Mouse (Mus musculus) Patski (cell line): Measurements from ENCODE around the gene Dxo. TPM values are rescaled to one million over a fixed set of nuclear protein-coding genes. Genes with fewer than 3 reads are reported as not detected.

Experiments
- ATAC-seq: fragments of 100-300 bp; one replicate; pipeline ENCODE4 v1.8.0; 2021
- CTCF ChIA-PET: fragments of 350-600 bp; sonication (Branson Sonifier 250); formaldehyde crosslinking; loops from one replicate; lab custom pipeline; 2022; ENCODE audit warnings: inconsistent platforms; lab: Charles Lee
- POLR2A ChIA-PET: fragments of 350-600 bp; sonication (Branson Sonifier 250); formaldehyde crosslinking; loops from one replicate; lab custom pipeline; 2022; ENCODE audit warnings: antibody characterized with exemption, inconsistent platforms; lab: Charles Lee
- DNase-seq: peaks from one replicate; pipeline ENCODE4 v3.0.0-alpha.2; 2011; ENCODE audit warnings: low read depth, low spot score
- H3K27me3 ChIP-seq: fragments of 371-371 bp; one replicate; pipeline ENCODE4 v1.5.1; 2021
- CTCF ChIP-seq: fragments of 100-300 bp; IDR thresholded peaks from one replicate; pipeline ENCODE4 v1.5.1; 2021
- in situ Hi-C: fragments of 300-500 bp; cut with MboI; formaldehyde crosslinking; loops from 3 replicates; pipeline ENCODE4 v1.11.1; 2018; ENCODE audit warnings: low pct_unique_long_range_greater_than_20kb, mixed read lengths
- polyA plus RNA-seq: library from polyadenylated mRNA; unstranded; gene quantifications from one replicate; pipeline ENCODE4 v1.2.3, GENCODE M21; 2021

Dxo gene
- polyA plus RNA-seq, 1 experiment from 2014 or later: 34.4 TPM

DNA sequence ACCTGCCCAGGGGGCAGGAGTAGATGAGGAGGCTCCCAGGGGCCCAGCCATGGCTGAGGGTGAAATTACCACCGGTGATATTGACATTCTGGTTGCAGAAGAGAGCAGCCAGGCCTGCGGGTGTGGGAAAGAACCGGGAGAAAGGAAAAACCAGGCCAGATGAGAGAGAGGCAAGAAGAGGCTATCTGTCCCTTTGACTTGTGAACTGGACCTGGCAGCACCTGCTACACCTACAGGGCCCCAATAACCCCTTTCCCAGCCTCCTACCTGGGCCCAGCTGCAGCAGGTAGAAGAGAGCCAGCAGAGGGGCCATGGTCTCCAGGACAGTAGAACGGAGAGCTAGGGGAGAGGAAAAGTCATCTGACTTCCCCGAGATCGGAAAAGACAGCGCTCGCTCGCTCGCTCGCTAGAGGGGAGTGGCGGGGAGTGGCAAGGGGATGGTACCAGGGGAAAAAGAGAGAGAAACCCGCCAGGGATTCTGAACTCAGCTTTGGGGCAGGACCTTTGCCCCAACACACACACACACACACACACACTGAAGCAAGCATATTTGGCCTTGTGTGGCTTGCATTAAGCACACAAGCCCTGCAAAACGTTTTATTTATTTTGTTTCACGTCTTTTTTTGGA lies 45.0 kb downstream of the Dxo start, which contains the start of gene Gm20547:
Gene Gm20547, minus strand, starts transcription at position 360 of the 628 bp plus-strand sequence.
- no peak for ATAC-seq
- TF ChIP-seq CTCF: no peak
- in situ Hi-C loops: no loop called here
- no peaks in the 10 kb centered on the region for H3K27me3 ChIP-seq
- ChIA-PET POLR2A (interaction anchor here (0.7 to 1.1 kb wide), 2 partner anchors 12 to 16 kb away, joined by 3 to 4 read pairs; no protein-coding TSS in a partner anchor), CTCF (interaction anchor here (2.2 kb wide), 1 partner anchor 25 kb away, joined by 5 read pairs; no protein-coding TSS in a partner anchor)
- DNase-seq: no peak

GRCm38 (mm10) chr17:34883332-34883731 lies 46.5 kb downstream of the Dxo start:
- TF ChIP-seq CTCF: no peak
- no peaks in the 10 kb centered on the region for H3K27me3 ChIP-seq
- DNase-seq: no peak
- ChIA-PET CTCF (interaction anchor here (0.9 to 2.2 kb wide), 3 partner anchors 27 to 41 kb away, joined by 3 to 5 read pairs (median 4); no protein-coding TSS in a partner anchor), POLR2A (no interaction called here)
- peak; percentile 49 for ATAC-seq
- in situ Hi-C loops: no loop called here

DNA sequence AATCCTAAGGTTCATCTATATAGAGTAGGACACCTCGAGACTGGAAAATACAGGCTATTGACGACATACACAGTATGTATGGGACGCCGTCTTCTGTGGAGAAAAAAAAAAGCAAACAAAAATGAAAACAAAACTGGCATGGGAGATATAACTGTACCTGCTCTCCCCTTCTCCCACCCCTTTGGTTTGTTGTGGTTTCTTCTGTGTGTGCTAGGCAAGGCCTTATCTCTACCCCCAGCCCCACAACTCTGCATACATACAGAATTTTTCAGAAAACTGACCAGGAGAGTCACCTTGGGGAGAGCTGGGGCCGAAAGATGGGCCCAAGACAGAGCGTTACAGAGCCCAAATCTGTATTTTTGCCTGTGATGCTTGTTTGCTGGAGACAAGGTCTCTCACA lies 47.9 kb downstream of the Dxo start:
- no peak for TF ChIP-seq CTCF
- DNase-seq (no peak), ATAC-seq (no peak)
- no peaks in the 10 kb centered on the region for H3K27me3 ChIP-seq
- POLR2A ChIA-PET: interaction anchor here (1.0 kb wide), 1 partner anchor 9 kb away, joined by 4 read pairs; no protein-coding TSS in a partner anchor
- in situ Hi-C loops: no loop called here
- CTCF ChIA-PET: interaction anchor here (1.9 kb wide), 1 partner anchor 29 kb away, joined by 6 read pairs; no protein-coding TSS in a partner anchor

- TF ChIP-seq CTCF: no peak
- H3K27me3 ChIP-seq: no peaks in the 10 kb centered on the region
- CTCF ChIA-PET: interaction anchor here (1.9 kb wide), 1 partner anchor 30 kb away, joined by 6 read pairs; no protein-coding TSS in a partner anchor
- peak; percentile 31 for ATAC-seq
- POLR2A ChIA-PET: interaction anchor here (0.6 kb wide), 1 partner anchor 17 kb away, joined by 4 read pairs; no protein-coding TSS in a partner anchor
- no peak for DNase-seq
- in situ Hi-C loops: no loop called here
These were observed 48.8 kb downstream of the Dxo start for GRCm38 (mm10) chr17:34885615-34886014.

- ChIA-PET CTCF (no interaction called here), POLR2A (no interaction called here)
- no peak for TF ChIP-seq CTCF
- ATAC-seq (no peak), DNase-seq (no peak)
- in situ Hi-C loops: no loop called here
- no peaks in the 10 kb centered on the region for H3K27me3 ChIP-seq
These were observed 51.1 kb downstream of the Dxo start for GRCm38 (mm10) chr17:34887942-34888341.

Other genes with a start within 250 kb of the Dxo start
- gene Gpsm3, start 247.2 kb upstream of the Dxo start, polyA plus RNA-seq: 0.35 TPM
- 59.7 TPM for gene Pbx2, start 245.8 kb upstream of the Dxo start, polyA plus RNA-seq
- gene Ager, start 239.2 kb upstream of the Dxo start, polyA plus RNA-seq: 1.2 TPM
- gene Rnf5, start 233.3 kb upstream of the Dxo start, polyA plus RNA-seq: 69.1 TPM
- 128 TPM for gene Agpat1, start 232.8 kb upstream of the Dxo start, polyA plus RNA-seq
- 2.5 TPM for gene Egfl8, start 221.0 kb upstream of the Dxo start, polyA plus RNA-seq
- 108 TPM for gene Ppt2, start 208.5 kb upstream of the Dxo start, polyA plus RNA-seq
- gene Prrt1, start 207.5 kb upstream of the Dxo start, polyA plus RNA-seq: 6.7 TPM
- gene Fkbpl, start 192.3 kb upstream of the Dxo start, polyA plus RNA-seq: 22.5 TPM
- gene Atf6b, start 189.9 kb upstream of the Dxo start, polyA plus RNA-seq: 88.4 TPM
- 0.50 TPM for gene Tnxb, start 166.5 kb upstream of the Dxo start, polyA plus RNA-seq
- gene C4b, start 93.1 kb upstream of the Dxo start, polyA plus RNA-seq: 1.1 TPM
- gene Cyp21a1, start 32.5 kb upstream of the Dxo start, polyA plus RNA-seq: not detected
- gene Stk19, start 74 bp upstream of the Dxo start, polyA plus RNA-seq: 50.8 TPM
- 69.3 TPM for gene Skiv2l, start 13.2 kb downstream of the Dxo start, polyA plus RNA-seq
- gene Nelfe, start 13.4 kb downstream of the Dxo start, polyA plus RNA-seq: 73.2 TPM
- 3.1 TPM for gene Cfb, start 25.5 kb downstream of the Dxo start, polyA plus RNA-seq
- gene Zbtb12, start 42.5 kb downstream of the Dxo start, polyA plus RNA-seq: 33.5 TPM
- not detected for gene Gm20547, start 45.0 kb downstream of the Dxo start, polyA plus RNA-seq
- gene C2, start 61.2 kb downstream of the Dxo start, polyA plus RNA-seq: 0.65 TPM
- gene Ehmt2, start 61.5 kb downstream of the Dxo start, polyA plus RNA-seq: 200 TPM
- gene Slc44a4, start 77.4 kb downstream of the Dxo start, polyA plus RNA-seq: 0.37 TPM
- gene Neu1, start 94.2 kb downstream of the Dxo start, polyA plus RNA-seq: 75.4 TPM
- 47.3 TPM for gene Hspa1b, start 122.2 kb downstream of the Dxo start, polyA plus RNA-seq
- gene Gm20481, start 132.9 kb downstream of the Dxo start, polyA plus RNA-seq: 1.2 TPM
- 9.2 TPM for gene Hspa1a, start 135.1 kb downstream of the Dxo start, polyA plus RNA-seq
- 1.9 TPM for gene Hspa1l, start 135.7 kb downstream of the Dxo start, polyA plus RNA-seq
- 64.4 TPM for gene Lsm2, start 144.8 kb downstream of the Dxo start, polyA plus RNA-seq
- gene Vars, start 164.0 kb downstream of the Dxo start, polyA plus RNA-seq: 123 TPM
- 1.2 TPM for gene Vwa7, start 179.6 kb downstream of the Dxo start, polyA plus RNA-seq
- 0.64 TPM for gene Sapcd1, start 191.0 kb downstream of the Dxo start, polyA plus RNA-seq
- 2.9 TPM for gene Msh5, start 209.7 kb downstream of the Dxo start, polyA plus RNA-seq
- gene Clic1, start 212.9 kb downstream of the Dxo start, polyA plus RNA-seq: 671 TPM
- gene Ddah2, start 222.0 kb downstream of the Dxo start, polyA plus RNA-seq: 198 TPM
- gene Ly6g6c, start 228.4 kb downstream of the Dxo start, polyA plus RNA-seq: not detected
- not detected for gene Mpig6b, start 229.2 kb downstream of the Dxo start, polyA plus RNA-seq
- gene Ly6g6e, start 239.9 kb downstream of the Dxo start, polyA plus RNA-seq: not detected
- 0.19 TPM for gene Ly6g6d, start 241.0 kb downstream of the Dxo start, polyA plus RNA-seq
- gene Ly6g6f, start 248.6 kb downstream of the Dxo start, polyA plus RNA-seq: not detected